8 mouse cellular contexts compared by ENCODE assay signal in genomic region chr19:47909387-47910116, GRCm38 (mm10). TPM values are rescaled to one million over a fixed set of nuclear protein-coding genes. Genes with fewer than 3 reads are reported as not detected.
DNase-seq lines count a peak whose midpoint lies in the region; ATAC-seq and TF ChIP-seq lines count a peak whose summit lies in the region.

No protein-coding gene starts in this region.

- no peak overlapping the region; the same call in 1 of the 2 replicates for H3K27ac ChIP-seq in heart, adult 2 months
- H3K27ac ChIP-seq in bone marrow, adult 2 months (ENCODE audit: control insufficient read depth, insufficient read depth, low read depth, low read length, poor library complexity), result peak overlapping the region; percentile 91
- peak overlapping the region; percentile 36; the same call in 1 of the 2 replicates for H3K27ac ChIP-seq in liver, embryonic 12.5 days
- peak overlapping the region; percentile 85 for H3K27ac ChIP-seq in neural tube, embryonic 12.5 days

- peaks cover 9% of the 10 kb centered on the region for H3K4me1 ChIP-seq in heart, adult 2 months (ENCODE audit: control insufficient read depth, insufficient read depth, low read length)
- peaks cover 21% of the 10 kb centered on the region for H3K4me1 ChIP-seq in bone marrow, adult 2 months (ENCODE audit: control insufficient read depth, insufficient read depth, low read length)
- H3K4me1 ChIP-seq in liver, embryonic 12.5 days, result peaks cover 56% of the 10 kb centered on the region
- peaks cover 30% of the 10 kb centered on the region for H3K4me1 ChIP-seq in neural tube, embryonic 12.5 days

- TF ChIP-seq POLR2A in heart, adult 2 months (IDR thresholded peaks at IDR 0.05; ENCODE audit: insufficient read depth, low read depth, low read length), result no peak
- TF ChIP-seq POLR2A in bone marrow, adult 2 months (IDR thresholded peaks at IDR 0.05; ENCODE audit: borderline replicate concordance, control insufficient read depth, low read depth, low read length), result no peak

- no peaks in the 10 kb centered on the region for H3K27me3 ChIP-seq in heart, adult 2 months (ENCODE audit: control insufficient read depth, insufficient read depth, low read length)
- H3K27me3 ChIP-seq in liver, embryonic 12.5 days (replicated peaks), result no peaks in the 10 kb centered on the region
- H3K27me3 ChIP-seq in neural tube, embryonic 12.5 days (replicated peaks), result no peaks in the 10 kb centered on the region

- no peak for ATAC-seq in liver, embryonic 12.5 days
- peak; percentile 81 for ATAC-seq in neural tube, embryonic 12.5 days (ENCODE audit: low FRiP score, low read depth)

- H3K9me3 ChIP-seq in liver, embryonic 12.5 days (replicated peaks), result no peaks in the 10 kb centered on the region
- H3K9me3 ChIP-seq in neural tube, embryonic 12.5 days, result no peaks in the 10 kb centered on the region

- intact Hi-C loops in heart, adult 2 months (cut with DNase I), result no loop called here
- intact Hi-C loops in heart, postnatal 25 days (cut with DNase I), result loop anchor here (2.0 kb wide), 1 partner anchor 17 kb away; no protein-coding TSS in a partner anchor
- intact Hi-C loops in heart, postnatal 10 days (cut with DNase I), result no loop called here

- 0 out of 2 replicates have a peak, but pooled peaks have one; percentile 17 for TF ChIP-seq EP300 in heart, adult 2 months (IDR thresholded peaks at IDR 0.05; ENCODE audit: insufficient read depth, low read depth, low read length)

- no peaks in the 10 kb centered on the region for H3K79me2 ChIP-seq in heart, adult 2 months (replicated peaks; ENCODE audit: control insufficient read depth, insufficient read depth, low read length)

- H3K4me3 ChIP-seq in heart, adult 2 months, result no peak overlapping the region
- H3K4me3 ChIP-seq in bone marrow, adult 2 months (replicated peaks; ENCODE audit: control insufficient read depth, low read depth, low read length), result peak overlapping the region; percentile 67
- peak overlapping the region; percentile 19 for H3K4me3 ChIP-seq in liver, embryonic 12.5 days
- peak overlapping the region; percentile 19; the same call in 1 of the 2 replicates for H3K4me3 ChIP-seq in neural tube, embryonic 12.5 days

- 0 out of 2 replicates have a peak, but pooled peaks have one; percentile 10 for TF ChIP-seq CTCF in heart, adult 2 months (IDR thresholded peaks at IDR 0.05)
- no peak for TF ChIP-seq CTCF in bone marrow, adult 2 months (IDR thresholded peaks at IDR 0.05; ENCODE audit: control insufficient read depth, insufficient read depth, low read length)

- 17% methylated on average over 10 of the region's 10 CpGs for WGBS in heart, adult 2 months
- 12% methylated on average over 10 of the region's 10 CpGs for WGBS in bone marrow, adult 2 months
- 28% methylated on average over 10 of the region's 10 CpGs for WGBS in liver, embryonic 12.5 days (ENCODE audit: insufficient replicate concordance)
- 2% methylated on average over 10 of the region's 10 CpGs for WGBS in neural tube, embryonic 12.5 days

- H3K4me2 ChIP-seq in liver, embryonic 12.5 days, result peak overlapping the region; percentile 46
- H3K4me2 ChIP-seq in neural tube, embryonic 12.5 days (replicated peaks), result peak overlapping the region; percentile 61

- peak overlapping the region; percentile 47 for H3K9ac ChIP-seq in heart, adult 2 months (ENCODE audit: low read depth, low read length)
- H3K9ac ChIP-seq in liver, embryonic 12.5 days, result 0 out of 2 replicates have a peak overlapping the region, but pooled peaks have one; percentile 24
- H3K9ac ChIP-seq in neural tube, embryonic 12.5 days, result peak overlapping the region; percentile 59

- H3K36me3 ChIP-seq in heart, adult 2 months (ENCODE audit: control insufficient read depth, insufficient read depth, low read length), result no peaks in the 10 kb centered on the region
- H3K36me3 ChIP-seq in liver, embryonic 12.5 days, result peaks cover 20% of the 10 kb centered on the region
- H3K36me3 ChIP-seq in neural tube, embryonic 12.5 days, result peaks cover 3% of the 10 kb centered on the region; the same call in 1 of the 2 replicates

- DNase-seq in heart, adult 2 months, result peak; percentile 37 to 51
- no peak for DNase-seq in heart, postnatal 25 days (ENCODE audit: low spot score)
- DNase-seq in heart, postnatal 10 days, result peak; percentile 44 to 48
- no peak for DNase-seq in testis, postnatal 10 days (ENCODE audit: low spot score)
- no peak for DNase-seq in cerebellum, postnatal 4 days (ENCODE audit: low spot score in 2 of 2)

RNA-seq across cellular contexts. Expression of gene Cfap43, which starts 9.5 kb away (rescaled TPM):
- not detected for total RNA-seq in heart, adult 2 months (2021)
- 0.26 and 0.86 TPM in 2 replicates for polyA plus RNA-seq in heart, adult 2 months (2012; rRNA removed)
- under 1 TPM in 1 of 2 experiments, not detected in 1; 0.25 TPM for total RNA-seq in heart, postnatal 25 days (2021)
- polyA plus RNA-seq in bone marrow, adult 2 months (2011; ENCODE audit: insufficient read depth, insufficient read length, low replicate concordance, missing spikeins), result not detected in 2 replicates
- total RNA-seq in heart, postnatal 10 days (2021), result under 1 TPM in 1 of 2 experiments, not detected in 1; 0.24 TPM
- polyA plus RNA-seq in liver, embryonic 12.5 days (2016; fragmentation: Nextera tagmentation; extraction: Ambion mirVana), result 0.04 TPM in 1 of 2 replicates, not detected in the other
- 0.04 and 0.18 TPM in 2 replicates for polyA plus RNA-seq in neural tube, embryonic 12.5 days (2016; fragmentation: Nextera tagmentation; extraction: Ambion mirVana)

RNA-seq across cellular contexts. Expression of gene Itprip, which starts 9.5 kb away (rescaled TPM):
- 10 to 100 TPM in 1 of 2 experiments, 1 to 10 TPM in 1; 8.5 to 11.7 TPM for total RNA-seq in heart, adult 2 months (2021)
- polyA plus RNA-seq in heart, adult 2 months (2012; rRNA removed), result 8.1 and 8.6 TPM in 2 replicates
- 1 to 10 TPM; 9.0 to 9.9 TPM for total RNA-seq in heart, postnatal 25 days (2021)
- 8.8 and 14.9 TPM in 2 replicates for polyA plus RNA-seq in bone marrow, adult 2 months (2011; ENCODE audit: insufficient read depth, insufficient read length, low replicate concordance, missing spikeins)
- 10 to 100 TPM; 11.1 to 13.3 TPM for total RNA-seq in heart, postnatal 10 days (2021)
- 5.3 and 5.9 TPM in 2 replicates for polyA plus RNA-seq in liver, embryonic 12.5 days (2016; fragmentation: Nextera tagmentation; extraction: Ambion mirVana)
- polyA plus RNA-seq in neural tube, embryonic 12.5 days (2016; fragmentation: Nextera tagmentation; extraction: Ambion mirVana), result 15.4 and 16.4 TPM in 2 replicates

RNA-seq across cellular contexts. Expression of gene Cfap58, which starts 27.9 kb away (rescaled TPM):
- total RNA-seq in heart, adult 2 months (2021), result 1 to 10 TPM; 1.9 to 2.1 TPM
- 0.02 TPM in 1 of 2 replicates, not detected in the other for polyA plus RNA-seq in heart, adult 2 months (2012; rRNA removed)
- total RNA-seq in heart, postnatal 25 days (2021), result 1 to 10 TPM; 2.6 to 3.3 TPM
- not detected in 2 replicates for polyA plus RNA-seq in bone marrow, adult 2 months (2011; ENCODE audit: insufficient read depth, insufficient read length, low replicate concordance, missing spikeins)
- total RNA-seq in heart, postnatal 10 days (2021), result 1 to 10 TPM; 2.7 to 2.8 TPM
- polyA plus RNA-seq in liver, embryonic 12.5 days (2016; fragmentation: Nextera tagmentation; extraction: Ambion mirVana), result not detected in 2 replicates
- 0.20 and 0.33 TPM in 2 replicates for polyA plus RNA-seq in neural tube, embryonic 12.5 days (2016; fragmentation: Nextera tagmentation; extraction: Ambion mirVana)

RNA-seq across cellular contexts. Expression of gene Gsto2, which starts 44.2 kb away (rescaled TPM):
- total RNA-seq in heart, adult 2 months (2021), result 1 to 10 TPM; 2.6 to 2.7 TPM
- 1.4 and 1.6 TPM in 2 replicates for polyA plus RNA-seq in heart, adult 2 months (2012; rRNA removed)
- total RNA-seq in heart, postnatal 25 days (2021), result 1 to 10 TPM; 1.9 to 2.0 TPM
- polyA plus RNA-seq in bone marrow, adult 2 months (2011; ENCODE audit: insufficient read depth, insufficient read length, low replicate concordance, missing spikeins), result 2.0 TPM in 1 of 2 replicates, not detected in the other
- 1 to 10 TPM; 1.8 to 2.6 TPM for total RNA-seq in heart, postnatal 10 days (2021)
- 0.29 and 0.31 TPM in 2 replicates for polyA plus RNA-seq in liver, embryonic 12.5 days (2016; fragmentation: Nextera tagmentation; extraction: Ambion mirVana)
- 0.73 and 0.98 TPM in 2 replicates for polyA plus RNA-seq in neural tube, embryonic 12.5 days (2016; fragmentation: Nextera tagmentation; extraction: Ambion mirVana)

RNA-seq across cellular contexts. Expression of gene Gsto1, which starts 54.8 kb away (rescaled TPM):
- total RNA-seq in heart, adult 2 months (2021), result 100 to 1,000 TPM; 148 to 191 TPM
- 152 and 158 TPM in 2 replicates for polyA plus RNA-seq in heart, adult 2 months (2012; rRNA removed)
- 100 to 1,000 TPM; 165 to 166 TPM for total RNA-seq in heart, postnatal 25 days (2021)
- polyA plus RNA-seq in bone marrow, adult 2 months (2011; ENCODE audit: insufficient read depth, insufficient read length, low replicate concordance, missing spikeins), result 24.8 and 34.2 TPM in 2 replicates
- 100 to 1,000 TPM; 106 to 117 TPM for total RNA-seq in heart, postnatal 10 days (2021)
- polyA plus RNA-seq in liver, embryonic 12.5 days (2016; fragmentation: Nextera tagmentation; extraction: Ambion mirVana), result 119 and 123 TPM in 2 replicates
- 108 and 114 TPM in 2 replicates for polyA plus RNA-seq in neural tube, embryonic 12.5 days (2016; fragmentation: Nextera tagmentation; extraction: Ambion mirVana)

Comparison
In these comparisons a context has a peak if more than half of its experiments do, and no peak if none do; other contexts are left out.
1. DNase-seq: peak in heart, adult 2 months (2 of 2) and heart, postnatal 10 days (2 of 2); none in heart, postnatal 25 days (single experiment), testis, postnatal 10 days (single experiment) and cerebellum, postnatal 4 days (0 of 2).
2. Peak in every context shown above with its lines, with median percentiles within 50 percentile points of each other: H3K9ac ChIP-seq.